Mouse (Mus musculus) adrenal gland (tissue): ENCODE data around the gene Med24.
"Not testable (repeated sequence)": the region's sequence is repeated elsewhere in the genome, so short reads cannot be mapped to it uniquely, and the experiment has no call there.

Source experiments
- intact Hi-C: fragments of 180-260 bp; cut with DNase I; formaldehyde crosslinking; loops from one replicate; pipeline ENCODE4 v1.15.1; 2025

The Med24 gene

DNA sequence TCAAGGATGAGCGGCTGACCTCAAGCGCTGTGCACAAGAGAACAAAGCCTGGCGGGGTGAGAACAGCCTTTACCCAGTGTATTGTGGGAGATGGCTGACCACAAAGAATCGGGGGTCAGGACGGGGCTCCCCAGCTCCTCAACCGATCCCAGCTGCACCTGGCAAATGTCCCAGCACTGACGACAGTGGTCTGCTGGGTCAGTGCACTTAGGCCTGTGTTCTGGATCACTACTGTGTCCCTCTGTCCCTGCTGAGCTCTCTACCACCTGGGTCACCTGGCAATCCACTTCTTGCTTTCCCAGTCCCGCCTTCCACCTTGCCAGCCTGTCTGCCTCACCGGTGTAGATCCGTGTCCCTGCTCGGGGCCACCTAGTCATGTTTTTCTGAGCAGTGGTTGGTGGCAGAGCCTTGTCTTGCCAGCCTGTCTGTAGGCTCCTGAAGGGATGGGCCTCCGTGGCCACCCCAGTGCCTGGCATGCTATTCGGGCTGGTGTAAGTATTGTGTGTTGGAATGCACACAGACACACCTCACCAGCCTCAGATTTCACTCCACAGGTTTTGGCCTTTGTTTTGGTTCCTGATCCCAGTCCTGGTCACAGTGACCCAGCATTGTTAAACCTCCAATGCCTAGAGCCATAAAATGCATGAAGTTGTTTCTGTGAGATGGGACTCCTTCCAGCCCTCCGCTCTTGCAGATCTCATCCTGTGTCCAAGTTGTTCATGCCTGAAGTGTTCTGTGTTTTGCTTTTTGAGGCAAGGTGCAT, 32.6 kb downstream of the Med24 start:
- intact Hi-C loops: no loop called here

- intact Hi-C loops: no loop called here
Observed at GRCm38 (mm10) chr11:98695408-98695807, 33.8 kb downstream of the Med24 start.

GRCm38 (mm10) chr11:98694301-98694700, 34.9 kb downstream of the Med24 start:
- intact Hi-C loops: no loop called here

- intact Hi-C loops: no loop called here
Observed at GRCm38 (mm10) chr11:98693746-98694145, 35.5 kb downstream of the Med24 start.

- intact Hi-C loops: no loop called here
Observed at GRCm38 (mm10) chr11:98693201-98693600, 36.0 kb downstream of the Med24 start.

GRCm38 (mm10) chr11:98688009-98688408, 41.2 kb downstream of the Med24 start:
- intact Hi-C loops: no loop called here

GRCm38 (mm10) chr11:98686976-98687375, 42.3 kb downstream of the Med24 start:
- intact Hi-C loops: no loop called here

DNA sequence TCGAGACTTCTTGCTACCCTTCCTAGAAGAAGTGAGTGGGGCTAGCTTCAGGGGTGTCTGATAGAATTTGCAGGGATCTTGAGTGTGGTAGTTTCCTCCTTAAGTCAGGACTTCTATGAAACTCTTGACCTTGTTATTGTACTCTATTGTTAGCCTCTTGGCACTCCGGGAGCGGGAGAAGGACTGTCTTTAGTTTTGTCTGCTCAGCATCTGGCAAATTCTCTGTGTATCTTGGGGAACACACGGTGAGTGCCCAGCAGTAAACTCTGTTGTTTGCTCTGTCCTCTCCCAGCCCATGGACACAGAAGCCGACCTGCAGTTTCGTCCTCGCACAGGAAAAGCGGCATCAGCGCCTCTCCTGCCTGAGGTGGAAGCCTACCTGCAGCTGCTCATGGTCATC, 43.6 kb downstream of the Med24 start:
- intact Hi-C loops: no loop called here

DNA sequence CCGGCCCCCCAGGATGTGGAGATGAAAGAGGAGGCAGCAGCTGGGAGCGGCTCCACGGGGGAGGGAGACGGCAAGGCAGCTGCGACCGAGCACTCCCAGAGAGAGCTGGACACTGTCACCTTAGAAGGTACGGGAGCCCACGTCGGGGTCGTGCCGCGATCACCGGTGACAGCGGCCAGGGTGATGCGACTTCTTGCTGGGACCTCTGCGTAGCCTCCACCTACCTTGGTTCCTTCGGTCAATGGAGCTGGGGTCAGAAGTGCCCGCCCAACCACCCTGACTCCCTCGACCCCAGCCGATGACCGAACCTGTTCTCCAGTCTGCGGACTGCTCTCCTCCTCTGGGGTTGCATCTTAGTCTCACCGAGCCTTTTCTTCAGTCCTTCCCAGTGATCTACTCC, 46.4 kb downstream of the Med24 start:
- intact Hi-C loops: no loop called here

DNA sequence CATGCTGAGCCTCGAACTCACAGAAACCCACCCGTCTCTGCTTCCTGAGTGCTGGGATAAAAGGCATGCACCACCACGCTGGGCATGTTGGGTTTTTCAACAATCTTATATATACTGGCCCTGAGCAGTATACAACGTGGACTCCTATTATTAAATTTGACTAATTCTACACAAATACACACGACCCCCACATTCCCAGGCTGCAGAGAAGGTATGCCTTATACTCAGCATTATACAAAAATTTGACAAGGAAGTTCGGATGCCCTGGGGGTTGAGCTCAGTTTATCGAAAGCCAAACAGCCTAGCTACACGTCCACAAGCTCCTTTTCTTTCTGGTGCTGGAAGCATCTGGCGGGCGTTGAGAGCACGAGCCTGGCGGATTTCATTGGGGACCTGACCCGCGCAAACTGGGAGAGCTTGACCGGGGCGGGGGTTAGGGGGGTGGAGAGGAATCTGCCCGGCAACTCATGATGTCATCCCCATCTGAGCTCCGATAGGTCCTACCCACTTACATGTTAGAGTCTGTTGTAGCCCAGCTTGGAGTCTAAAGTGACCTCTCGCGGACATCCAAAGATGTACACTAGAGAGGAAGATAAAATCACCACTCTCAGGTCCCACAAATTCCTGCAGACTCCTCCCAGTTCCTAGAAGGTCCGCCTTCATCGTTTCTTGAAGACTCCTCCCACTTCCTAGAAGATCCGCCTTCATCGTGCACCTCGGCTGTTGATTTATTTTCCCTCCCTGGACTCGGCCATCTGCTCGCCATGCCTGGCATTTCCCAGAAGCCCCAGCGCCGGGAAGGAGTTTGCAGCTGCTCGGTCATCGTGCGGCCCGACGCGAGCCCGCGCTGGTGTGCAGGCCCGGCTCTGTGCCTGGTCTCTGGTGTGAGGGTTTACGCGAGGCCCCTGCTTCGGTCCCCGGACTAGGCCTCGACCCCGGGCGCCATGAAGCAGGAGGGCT, 47.2 kb downstream of the Med24 start, which contains the start of gene Psmd3:
TSS of gene Psmd3 (plus strand) at position 769 of the 960 bp plus-strand sequence.
- intact Hi-C loops: no loop called here

DNA sequence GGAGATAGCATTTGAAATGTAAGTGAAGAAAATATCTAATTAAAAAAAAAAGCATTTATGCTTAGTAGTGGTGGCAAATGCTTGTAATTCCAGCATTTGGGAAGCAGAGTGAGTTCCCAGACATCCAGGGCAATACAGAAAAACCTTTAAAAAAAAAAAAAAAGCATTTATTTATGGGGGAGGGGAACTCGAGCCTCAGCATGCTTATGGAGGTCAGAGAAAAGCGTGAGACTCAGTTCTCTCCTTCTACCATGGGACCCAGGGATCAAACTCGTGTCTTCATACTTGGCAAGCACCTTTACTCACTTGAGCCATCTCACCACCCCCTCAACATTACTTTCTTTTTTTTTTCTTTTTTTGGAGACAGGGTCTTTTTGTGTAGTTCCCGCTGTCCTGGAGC, 48.0 kb downstream of the Med24 start:
- intact Hi-C loops: no loop called here

- intact Hi-C loops: not testable (repeated sequence)
Observed at GRCm38 (mm10) chr11:98680595-98680994, 48.6 kb downstream of the Med24 start.

DNA sequence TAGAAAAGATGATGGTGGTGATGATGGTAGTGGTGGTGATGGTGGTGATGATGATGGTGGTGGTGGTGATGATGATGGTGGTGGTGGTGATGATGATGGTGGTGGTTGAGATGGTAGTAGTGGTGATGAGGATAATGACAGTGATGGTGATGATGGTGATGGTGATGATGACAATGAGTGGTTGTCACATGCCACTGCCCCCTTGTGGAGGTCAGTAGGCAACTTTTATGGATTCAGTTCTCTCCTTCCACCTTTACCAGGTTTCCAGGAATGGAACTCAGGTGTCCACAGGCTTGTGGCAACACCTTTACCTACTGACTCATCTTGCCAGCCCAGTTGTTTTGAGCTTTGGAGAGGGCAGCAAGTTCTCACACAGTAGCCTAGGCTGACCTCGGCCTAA, 49.2 kb downstream of the Med24 start:
- intact Hi-C loops: no loop called here

DNA sequence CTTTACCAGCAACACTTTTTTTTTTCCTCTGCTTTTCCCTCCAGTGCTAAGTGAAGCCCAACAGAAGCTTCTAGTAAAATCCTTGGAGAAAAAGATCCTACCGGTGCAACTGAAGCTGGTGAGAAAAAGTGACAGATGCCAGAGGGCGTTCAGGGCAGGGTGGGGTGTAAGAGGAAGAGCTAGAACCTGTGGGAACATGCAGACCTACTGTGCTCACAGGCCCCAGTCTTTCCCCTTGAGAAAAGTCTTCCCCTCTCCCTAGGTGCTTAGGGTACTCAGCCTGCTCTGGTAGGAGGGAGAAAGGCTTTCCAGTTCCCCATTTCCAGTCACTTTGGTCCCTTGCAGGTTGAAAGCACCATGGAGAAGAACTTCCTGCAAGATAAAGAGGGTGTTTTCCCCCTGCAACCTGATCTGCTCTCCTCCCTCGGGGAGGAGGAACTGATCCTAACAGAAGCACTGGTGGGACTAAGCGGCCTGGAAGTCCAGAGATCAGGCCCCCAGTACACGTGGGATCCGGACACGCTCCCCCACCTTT, 53.3 kb downstream of the Med24 start:
- intact Hi-C loops: no loop called here

GRCm38 (mm10) chr11:98673136-98673535, 56.1 kb downstream of the Med24 start:
- intact Hi-C loops: not testable (repeated sequence)

DNA sequence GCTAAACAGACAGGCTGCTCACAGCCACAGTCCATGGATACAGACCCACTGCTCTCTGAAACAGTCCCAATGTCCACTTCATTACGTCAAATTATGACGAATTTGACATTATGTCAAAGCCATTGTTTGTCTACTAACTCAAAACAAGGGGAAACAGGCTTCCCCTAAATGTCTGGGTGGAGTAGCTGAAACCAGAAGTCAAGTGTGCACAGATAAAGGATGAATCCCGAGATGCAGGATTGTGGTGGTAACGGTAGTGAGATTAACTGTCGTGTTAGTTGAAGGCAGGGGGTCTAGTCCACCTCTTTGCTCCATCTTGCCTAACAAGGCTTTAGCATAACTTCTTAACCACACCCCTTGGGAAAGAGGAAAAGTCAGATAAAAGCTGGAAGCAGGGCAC, 56.8 kb downstream of the Med24 start:
- intact Hi-C loops: no loop called here

GRCm38 (mm10) chr11:98671857-98672256, 57.4 kb downstream of the Med24 start:
- intact Hi-C loops: no loop called here

- intact Hi-C loops: no loop called here
Observed at GRCm38 (mm10) chr11:98671284-98671815, 57.9 kb downstream of the Med24 start.

- intact Hi-C loops: no loop called here
Observed at GRCm38 (mm10) chr11:98668984-98669383, 60.3 kb downstream of the Med24 start.

GRCm38 (mm10) chr11:98664091-98664490, 65.1 kb downstream of the Med24 start, which contains the start of gene Gsdma:
TSS of gene Gsdma (plus strand) at chr11:98664351.
- intact Hi-C loops: no loop called here

GRCm38 (mm10) chr11:98660517-98660916, 68.7 kb downstream of the Med24 start:
- intact Hi-C loops: no loop called here

- intact Hi-C loops: loop anchor here (10.0 kb wide), 1 partner anchor 50 kb away; no protein-coding TSS in a partner anchor
Observed at GRCm38 (mm10) chr11:98655076-98655475, 74.2 kb downstream of the Med24 start.
